Mouse (Mus musculus): ENCODE results near the gene Dzank1.

DNA sequence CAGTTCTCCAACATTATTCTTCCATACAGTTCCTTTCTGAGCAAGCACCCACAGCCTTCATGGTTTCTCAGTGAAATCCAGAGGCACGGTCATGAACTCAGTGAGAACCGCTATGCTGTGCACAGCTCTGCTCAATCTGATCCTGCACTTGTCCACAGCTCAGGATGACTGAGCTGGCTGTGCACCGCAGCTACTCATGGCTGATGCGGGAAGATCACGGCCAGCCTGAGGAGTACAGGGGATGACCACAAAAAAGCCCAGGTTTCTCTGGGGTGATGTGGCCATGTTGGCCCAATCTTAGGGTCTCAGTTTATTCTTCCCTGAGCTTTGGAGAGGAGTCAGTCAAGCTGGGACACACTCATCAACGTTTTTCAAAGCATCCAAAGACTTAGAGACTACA lies 68.9 kb downstream of the Dzank1 start:
- no peak for TF ChIP-seq CTCF (IDR thresholded peaks at IDR 0.05; ENCODE audit: insufficient read depth, low read length)
- TF ChIP-seq POLR2A (IDR thresholded peaks at IDR 0.05; ENCODE audit: borderline replicate concordance, extremely low read depth, low read depth, low read length): no peak
